Mouse (Mus musculus) central nervous system, embryonic 11.5 days (tissue): Measurements from ENCODE around the gene Utp20. TPM values are rescaled to one million over a fixed set of nuclear protein-coding genes. Genes with fewer than 3 reads are reported as not detected.

Experiments
- polyA plus RNA-seq: library from polyadenylated mRNA; depleted of rRNA; stranded (reverse); fragments of >200 nt; gene quantifications from 2 replicates; pipeline ENCODE4 v1.2.3, GENCODE M21; 2012; rRNA removed

Gene Utp20
- polyA plus RNA-seq, result 25.6 and 35.0 TPM in 2 replicates

GRCm38 (mm10) chr10:88826188-88826946 is at the start of gene Utp20:
TSS of gene Utp20 (minus strand) at chr10:88826804.

GRCm38 (mm10) chr10:88730571-88731495 is 95.8 kb downstream of the Utp20 start, which contains the start of gene Arl1:
TSS of gene Arl1 (plus strand) at chr10:88730858.

Other genes with a start within 250 kb of the Utp20 start
- gene Mybpc1, start 221.7 kb downstream of the Utp20 start, polyA plus RNA-seq, result 5.3 and 18.2 TPM in 2 replicates
- gene Spic, start 141.8 kb downstream of the Utp20 start, polyA plus RNA-seq, result 0.13 and 0.15 TPM in 2 replicates
- 89.6 and 90.5 TPM in 2 replicates for gene Arl1, start 95.9 kb downstream of the Utp20 start, polyA plus RNA-seq
- gene Slc5a8, start 59.2 kb upstream of the Utp20 start, polyA plus RNA-seq, result 0.02 and 0.06 TPM in 2 replicates